Mouse (Mus musculus): ENCODE measurements at regions not wholly inside any gene's neighbourhood (a gene's known extent, or its start where the extent isn't known, plus 50 kb on each side); places are given as distances from the start of the nearest gene placed in this dataset.
A peak's percentile ranks its signal among the peaks of the same experiment; 100 is the strongest.

GRCm38 (mm10) chr8:115581940-115582517, 125.6 kb downstream of the Maf start:
- no peak for TF ChIP-seq CTCF (IDR thresholded peaks at IDR 0.05; ENCODE audit: low read depth)
- TF ChIP-seq EP300 (IDR thresholded peaks at IDR 0.05; ENCODE audit: low read depth), result 0 out of 2 replicates have a peak, but pooled peaks have one; percentile 29

Measured in liver, postnatal 0 days (tissue).